20 mouse cellular contexts compared by ENCODE assay signal in the genomic region with DNA sequence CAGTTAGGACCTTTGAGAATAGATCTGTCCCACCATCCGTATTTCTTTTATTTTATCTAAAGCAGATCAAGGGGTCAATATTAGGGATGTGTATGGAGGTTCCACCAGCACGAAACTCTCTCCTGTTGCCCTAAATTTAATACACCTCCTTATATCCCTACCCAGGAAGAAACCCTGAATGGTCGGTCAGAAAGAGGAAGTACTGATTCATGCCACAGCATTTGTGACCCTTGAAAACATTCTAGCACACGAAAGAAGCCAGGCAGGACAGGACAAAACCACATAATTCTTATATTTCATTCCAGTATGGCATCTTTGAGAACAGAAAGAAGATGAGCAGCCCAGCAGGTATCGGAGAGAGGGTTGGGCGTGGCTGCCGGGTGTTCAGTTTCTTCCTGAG.
A peak's percentile ranks its signal among the peaks of the same experiment; 100 is the strongest.
DNase-seq lines count a peak whose midpoint lies in the region; ATAC-seq lines count a peak whose summit lies in the region.
"Had no signal": no experiment of that assay in that cellular context is flagged by ENCODE, and none has a peak within 500 bp of the region (broad histone marks: within the 10 kb centered on the region; RNA-seq: fewer than 3 reads in every experiment).

No protein-coding gene starts in this region.

- intact Hi-C loops in heart, postnatal 10 days (cut with DNase I): no loop called here

- DNase-seq in 416B (ENCODE audit: low read depth): peak; percentile 50
- no peak for DNase-seq in heart, postnatal 10 days
- no peak for DNase-seq in left cerebral cortex, adult 18-20 months (ENCODE audit: low spot score in 2 of 2)
- DNase-seq: adrenal gland, adult 8-10 months; adrenal gland, postnatal 14 days; adrenal gland, postnatal 36 days; cerebellum, adult 11 months; cerebellum, adult 18-20 months; cerebellum, adult 8-10 months; cerebellum, adult 9-11 months; cerebellum, postnatal 14 days; cerebellum, postnatal 36 days; forebrain, postnatal 0 days had no signal

- 0 out of 2 replicates have a peak, but pooled peaks have one; percentile 56 for ATAC-seq in common myeloid progenitor, adult 5-6 weeks (replicated peaks; ENCODE audit: low read depth, poor library complexity, severe bottlenecking)
- ATAC-seq in megakaryocyte, adult 5-6 weeks (ENCODE audit: poor library complexity, severe bottlenecking): 0 out of 2 replicates have a peak, but pooled peaks have one; percentile 28
- no peak for ATAC-seq in cerebellum, adult (ENCODE audit: insufficient number of reproducible peaks, low FRiP score, low TSS enrichment)
- ATAC-seq: activated CD4-positive, CD25-positive, alpha-beta regulatory T cell, adult 4 months; forebrain, embryonic 13.5 days; forebrain, embryonic 15.5 days; forebrain, postnatal 0 days; Patski had no signal
